Mouse (Mus musculus) thymus, adult 2 months (tissue): ENCODE measurements around the gene Atp8a2.

Experiments
- CTCF ChIP-seq: fragments of 200-500 bp; IDR thresholded peaks from 2 replicates; pipeline ENCODE4 v1.5.1; 2012; ENCODE audit warnings: mild to moderate bottlenecking, control low read depth, low read length, moderate library complexity, borderline replicate concordance; ENCODE audit not compliant: control insufficient read depth, poor library complexity, insufficient read depth; ENCODE audit errors: extremely low read depth
- POLR2A ChIP-seq: fragments of 200-500 bp; IDR thresholded peaks from 2 replicates; pipeline ENCODE4 v1.6.1; 2012; ENCODE audit warnings: mild to moderate bottlenecking, low read length, control low read depth, moderate library complexity; ENCODE audit not compliant: control insufficient read depth, poor library complexity, insufficient read depth; ENCODE audit errors: extremely low read depth

DNA sequence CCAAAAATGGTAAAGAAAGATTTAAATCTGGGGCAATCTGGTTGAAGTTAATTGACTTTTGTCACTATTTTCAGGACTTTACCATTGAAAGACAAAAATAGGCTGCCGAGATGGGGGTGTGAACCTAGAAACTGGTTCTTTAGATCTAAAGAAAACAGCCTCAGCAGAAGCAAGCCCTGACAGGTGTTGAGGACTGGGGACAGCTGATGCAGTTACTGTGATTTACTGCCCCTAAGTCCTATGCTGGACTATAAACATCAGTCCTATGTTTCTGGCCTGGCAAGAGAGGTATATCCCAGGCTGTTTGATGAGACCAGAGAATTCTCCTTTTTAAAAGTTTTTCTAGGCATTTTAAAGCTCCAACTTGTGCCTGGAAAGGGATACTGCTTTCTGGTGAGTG lies 17.1 kb upstream of the Atp8a2 start:
- TF ChIP-seq CTCF (no peak), POLR2A (no peak)
